Mouse (Mus musculus): ENCODE data around the gene Ano6. TPM values are rescaled to one million over a fixed set of nuclear protein-coding genes. Genes with fewer than 3 reads are reported as not detected.

The Ano6 gene
- total RNA-seq (2021) = 10 to 100 TPM; 48.6 to 51.2 TPM
- long read RNA-seq, experiment 1, full-length matches to known transcripts = 37 of 58 reads
- long read RNA-seq, experiment 1, partial matches to known transcripts = 11 of 58 reads
- long read RNA-seq, experiment 1, other reads (novel, unspliced or antisense) = 10 of 58 reads
- long read RNA-seq, experiment 2, full-length matches to known transcripts = 26 of 48 reads
- long read RNA-seq, experiment 2, partial matches to known transcripts = 10 of 48 reads
- long read RNA-seq, experiment 2, other reads (novel, unspliced or antisense) = 12 of 48 reads

GRCm38 (mm10) chr15:95790529-95791071, at the start of gene Ano6:
TSS of gene Ano6 (plus strand) at chr15:95790843.
- Histone ChIP-seq H3K27ac (peak within 1 kb of the TSS; percentile 98), H3K4me3 (peak within 1 kb of the TSS; percentile 98)
- intact Hi-C loops (cut with DNase I) = loop anchor here (5.0 kb wide), 2 partner anchors 142 to 497 kb away; partner anchors contain the start of gene Arid2
- peak; percentile 97 for DNase-seq
- TF ChIP-seq CTCF (IDR thresholded peaks at IDR 0.05) = peak; percentile 49

DNA sequence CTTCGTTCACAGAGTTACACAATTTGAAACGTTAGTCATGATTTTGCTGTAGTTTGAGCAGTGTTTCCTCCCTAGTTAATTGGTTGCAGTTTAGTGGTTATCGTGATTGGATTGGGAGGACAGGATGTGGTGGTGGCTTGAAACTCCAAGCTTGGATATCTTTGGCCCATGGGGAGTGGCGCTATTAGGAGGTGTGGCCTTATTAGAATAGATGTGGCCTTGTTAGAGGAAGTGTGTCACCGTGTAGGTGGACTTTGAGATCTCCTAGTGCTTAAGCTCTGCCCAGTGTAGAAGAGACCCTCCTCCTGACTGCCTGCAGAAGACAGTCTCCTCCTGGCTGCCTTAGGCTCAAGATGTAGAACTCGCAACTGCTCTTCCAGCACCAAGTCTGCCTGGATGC, 47.7 kb upstream of the Ano6 start:
- Histone ChIP-seq H3K4me3 (no peak overlapping the region), H3K27ac (no peak overlapping the region)
- intact Hi-C loops (cut with DNase I) = no loop called here
- TF ChIP-seq CTCF (IDR thresholded peaks at IDR 0.05) = no peak
- no peak for DNase-seq

DNA sequence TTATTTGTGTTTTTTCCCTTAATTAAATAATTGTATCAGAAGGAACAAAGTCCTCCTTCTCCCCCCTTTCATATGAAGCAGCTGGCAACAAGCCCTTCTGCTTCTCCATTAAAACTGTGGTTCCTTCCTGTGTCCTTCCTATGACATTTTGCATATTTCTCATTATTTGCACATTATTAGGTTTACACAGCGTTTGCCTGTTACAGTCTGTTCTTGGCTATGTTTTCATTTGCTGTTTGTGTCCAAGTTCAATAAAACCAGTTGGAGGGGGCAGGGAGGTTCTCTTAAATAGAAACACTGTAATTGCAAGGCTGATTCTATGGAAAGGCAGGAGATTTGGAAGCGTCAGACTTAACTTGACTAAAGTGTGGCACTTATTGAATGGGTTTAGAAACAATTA, 46.8 kb upstream of the Ano6 start:
- DNase-seq = no peak

GRCm38 (mm10) chr15:95745346-95746106, 45.1 kb upstream of the Ano6 start:
- DNase-seq = no peak

More for the DNA sequence above, 46.8 kb upstream of the Ano6 start:
- intact Hi-C loops (cut with DNase I) = no loop called here
- H3K27ac ChIP-seq = no peak overlapping the region
- H3K4me3 ChIP-seq = no peak overlapping the region
- TF ChIP-seq CTCF (IDR thresholded peaks at IDR 0.05) = no peak

GRCm38 (mm10) chr15:95746513-95746912, 44.1 kb upstream of the Ano6 start:
- no peak for TF ChIP-seq CTCF (IDR thresholded peaks at IDR 0.05)
- no peak for DNase-seq
- H3K4me3 ChIP-seq = no peak overlapping the region
- intact Hi-C loops (cut with DNase I) = no loop called here
- no peak overlapping the region for H3K27ac ChIP-seq

More at GRCm38 (mm10) chr15:95745346-95746106, 45.1 kb upstream of the Ano6 start:
- no peak overlapping the region for H3K27ac ChIP-seq
- no peak for TF ChIP-seq CTCF (IDR thresholded peaks at IDR 0.05)
- no peak overlapping the region for H3K4me3 ChIP-seq
- intact Hi-C loops (cut with DNase I) = no loop called here

DNA sequence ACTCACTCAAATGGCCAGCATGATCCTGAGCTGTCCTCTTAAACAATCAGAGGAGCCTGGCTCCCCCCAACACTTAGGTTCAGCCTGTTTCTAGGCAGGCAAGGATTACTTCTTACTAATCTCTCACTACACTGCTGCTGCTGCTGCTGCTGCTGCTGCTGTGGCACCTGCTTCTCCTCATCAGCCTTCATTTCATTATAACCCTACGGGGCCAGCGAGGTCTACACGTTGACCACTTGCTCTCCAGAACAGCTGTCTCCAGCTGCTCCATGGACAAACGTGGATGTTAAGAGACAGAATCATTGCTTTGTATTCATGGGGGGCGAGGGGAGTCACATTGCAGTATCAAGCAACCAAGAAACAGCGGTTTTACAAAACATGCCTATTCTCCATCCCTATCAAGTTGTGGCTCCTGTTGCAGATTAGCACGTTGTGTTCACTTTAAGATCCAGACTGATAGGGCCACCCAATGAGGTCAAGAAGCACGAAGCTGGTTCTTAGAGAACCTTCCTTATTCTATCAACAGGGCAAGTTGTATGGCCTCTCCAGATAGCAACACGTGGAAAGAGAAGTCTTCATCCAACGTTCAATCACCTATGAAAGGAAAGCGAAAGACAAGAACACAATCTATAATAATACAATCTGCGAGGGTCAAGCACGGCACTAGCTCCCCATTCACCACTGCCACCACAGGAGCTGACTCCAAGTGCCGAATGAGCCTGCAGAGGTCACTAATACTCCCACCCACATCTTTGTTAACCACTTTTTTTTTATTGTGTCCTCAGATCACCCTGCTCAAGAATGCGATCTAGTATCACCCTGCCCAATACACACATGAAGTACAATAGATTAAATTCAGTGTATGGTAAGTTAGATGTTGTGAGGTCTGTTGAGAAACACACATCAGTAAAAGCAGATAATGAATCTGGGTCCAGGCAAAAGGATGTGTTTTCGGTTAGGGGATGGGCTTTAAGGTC, 43.4 kb upstream of the Ano6 start:
- DNase-seq = no peak
- TF ChIP-seq CTCF (IDR thresholded peaks at IDR 0.05) = no peak
- intact Hi-C loops (cut with DNase I) = no loop called here
- no peak overlapping the region for H3K4me3 ChIP-seq
- no peak overlapping the region for H3K27ac ChIP-seq

DNA sequence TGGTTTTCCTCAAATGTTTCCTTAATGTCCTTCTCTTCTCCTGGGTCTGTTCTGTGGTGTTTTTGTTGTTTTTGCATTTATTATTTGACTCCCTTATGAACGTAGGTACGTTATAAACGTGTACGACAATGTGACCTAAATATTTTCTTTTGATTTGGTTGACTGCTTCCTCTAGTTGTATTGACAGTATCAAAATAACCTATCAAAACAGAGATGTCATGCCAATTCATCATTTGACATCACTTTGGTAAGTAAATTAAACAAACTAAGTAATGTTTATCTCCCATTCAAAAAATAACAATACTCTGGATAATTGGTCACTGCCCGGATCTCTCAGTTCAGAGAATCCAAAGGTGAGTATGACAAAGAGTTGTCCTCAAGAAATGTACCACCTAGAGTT, 41.4 kb upstream of the Ano6 start:
- intact Hi-C loops (cut with DNase I) = no loop called here
- Histone ChIP-seq H3K27ac (no peak overlapping the region), H3K4me3 (no peak overlapping the region)
- no peak for DNase-seq
- no peak for TF ChIP-seq CTCF (IDR thresholded peaks at IDR 0.05)

DNA sequence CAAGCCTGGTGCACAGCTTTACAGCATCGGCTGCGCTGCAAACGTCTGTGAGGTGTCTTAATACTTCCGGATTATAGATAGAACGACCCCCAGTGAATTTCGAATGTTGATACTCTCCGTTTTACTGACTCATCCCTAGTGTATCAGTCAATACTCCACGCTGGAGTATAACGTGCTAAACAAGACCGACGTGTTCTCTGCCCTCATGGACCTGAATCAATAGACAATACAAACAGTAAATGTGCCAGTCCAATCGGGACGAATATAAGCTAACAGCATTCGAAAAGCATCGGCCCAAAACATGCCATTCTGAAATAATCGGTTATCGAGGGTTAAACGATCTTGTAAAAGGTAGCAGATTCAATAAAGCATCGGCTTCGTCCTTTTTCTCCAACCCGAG, 40.6 kb upstream of the Ano6 start:
- Histone ChIP-seq H3K27ac (no peak overlapping the region), H3K4me3 (no peak overlapping the region)
- no peak for DNase-seq
- TF ChIP-seq CTCF (IDR thresholded peaks at IDR 0.05) = no peak
- intact Hi-C loops (cut with DNase I) = no loop called here

GRCm38 (mm10) chr15:95751832-95752676, 38.6 kb upstream of the Ano6 start:
- Histone ChIP-seq H3K4me3 (no peak overlapping the region), H3K27ac (no peak overlapping the region)
- no peak for DNase-seq
- intact Hi-C loops (cut with DNase I) = no loop called here
- no peak for TF ChIP-seq CTCF (IDR thresholded peaks at IDR 0.05)

GRCm38 (mm10) chr15:95752677-95753019, 38.0 kb upstream of the Ano6 start:
- intact Hi-C loops (cut with DNase I) = no loop called here
- Histone ChIP-seq H3K27ac (no peak overlapping the region), H3K4me3 (no peak overlapping the region)
- no peak for DNase-seq
- no peak for TF ChIP-seq CTCF (IDR thresholded peaks at IDR 0.05)

DNA sequence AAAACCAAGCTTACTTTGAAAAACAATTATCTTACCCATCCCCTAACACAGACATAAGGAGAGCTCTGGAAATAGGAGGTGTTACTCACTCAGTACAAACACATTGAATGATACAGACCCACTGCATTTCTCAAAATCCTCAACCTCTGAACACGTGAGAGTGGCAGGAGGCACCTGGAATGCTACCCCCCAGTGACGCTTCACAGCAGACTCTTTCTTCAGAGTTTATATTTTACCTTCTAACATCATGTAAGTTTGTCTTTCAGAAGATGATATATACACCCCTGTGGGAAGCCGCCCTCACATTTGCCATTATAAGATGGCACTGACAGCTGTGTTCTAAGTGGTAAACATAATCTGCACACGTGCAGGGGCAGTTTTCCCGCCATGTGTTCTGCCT, 37.6 kb upstream of the Ano6 start:
- no peak for TF ChIP-seq CTCF (IDR thresholded peaks at IDR 0.05)
- Histone ChIP-seq H3K4me3 (no peak overlapping the region), H3K27ac (no peak overlapping the region)
- intact Hi-C loops (cut with DNase I) = no loop called here
- DNase-seq = no peak

Data from gastrocnemius, adult 2 months (tissue).